Mouse (Mus musculus): Measurements from ENCODE around the gene Btbd9. TPM values are rescaled to one million over a fixed set of nuclear protein-coding genes. Genes with fewer than 3 reads are reported as not detected.

Btbd9 gene
- polyA plus RNA-seq, 1 experiment = 15.3 TPM

GRCm38 (mm10) chr17:30193615-30194014 lies 382.7 kb downstream of the Btbd9 start:
- Histone ChIP-seq H3K79me2 (ENCODE audit: control insufficient read depth, insufficient read depth) (peaks cover 51% of the 10 kb centered on the region), H3K4me3 (ENCODE audit: insufficient read depth, poor library complexity, severe bottlenecking) (no peak overlapping the region), H3K79me3 (ENCODE audit: low read depth) (peaks cover 18% of the 10 kb centered on the region), H3K27me3 (ENCODE audit: control insufficient read depth, insufficient read depth, insufficient read length) (no peaks in the 10 kb centered on the region), H3K36me3 (ENCODE audit: control insufficient read depth, insufficient read depth) (peaks cover 32% of the 10 kb centered on the region), H3ac (ENCODE audit: control insufficient read depth, insufficient read length, low read depth) (no peak overlapping the region)
- TF ChIP-seq MYOD1 (IDR thresholded peaks at IDR 0.05; ENCODE audit: control insufficient read depth, insufficient read length, low read depth) (no peak), MYOG (IDR thresholded peaks at IDR 0.05; ENCODE audit: control insufficient read depth, extremely low read depth, insufficient read length) (no peak), CTCF (IDR thresholded peaks at IDR 0.05; ENCODE audit: control insufficient read depth, insufficient read depth, insufficient read length) (no peak), FOSL1 (IDR thresholded peaks at IDR 0.05; ENCODE audit: insufficient read depth, low read length, poor library complexity, severe bottlenecking) (no peak), MAX (IDR thresholded peaks at IDR 0.05) (no peak), USF1 (IDR thresholded peaks at IDR 0.05; ENCODE audit: low read depth) (no peak), CEBPB (IDR thresholded peaks at IDR 0.05; ENCODE audit: low read depth) (no peak)

DNA sequence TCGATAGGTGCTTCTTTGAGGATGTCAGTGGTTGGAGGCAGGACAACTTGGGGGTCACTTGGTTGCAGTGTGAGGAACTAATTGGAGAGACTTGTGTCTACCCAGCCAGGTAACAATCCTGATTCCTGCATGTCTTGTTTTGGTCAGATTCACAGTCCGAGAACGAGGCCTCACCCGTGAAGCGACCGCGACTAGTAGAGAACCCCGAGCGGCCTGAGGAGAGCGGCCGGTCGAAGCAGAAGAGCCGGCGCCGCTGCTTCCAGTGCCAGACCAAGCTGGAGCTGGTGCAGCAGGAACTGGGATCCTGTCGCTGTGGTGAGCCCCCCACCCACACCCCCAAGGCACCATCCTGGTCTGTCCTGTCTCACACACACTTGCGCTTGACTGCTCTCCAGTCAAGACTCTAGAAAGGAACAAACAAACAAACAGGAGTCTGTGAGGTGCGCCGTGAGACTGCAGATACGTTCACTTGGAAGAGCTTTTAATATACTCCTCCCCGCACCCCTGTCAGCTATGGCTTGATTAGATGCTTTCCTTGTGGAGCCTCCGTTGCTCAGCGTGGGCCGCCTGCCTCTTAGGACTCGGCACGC lies 383.8 kb downstream of the Btbd9 start:
- TF ChIP-seq USF1 (IDR thresholded peaks at IDR 0.05; ENCODE audit: low read depth) = no peak
- Histone ChIP-seq H3K36me3 (ENCODE audit: control insufficient read depth, insufficient read depth) (peaks cover 29% of the 10 kb centered on the region), H3ac (ENCODE audit: control insufficient read depth, insufficient read length, low read depth) (no peak overlapping the region), H3K27me3 (ENCODE audit: control insufficient read depth, insufficient read depth, insufficient read length) (no peaks in the 10 kb centered on the region), H3K79me3 (ENCODE audit: low read depth) (peaks cover 18% of the 10 kb centered on the region), H3K79me2 (ENCODE audit: control insufficient read depth, insufficient read depth) (peaks cover 53% of the 10 kb centered on the region), H3K4me3 (ENCODE audit: insufficient read depth, poor library complexity, severe bottlenecking) (no peak overlapping the region)

DNA sequence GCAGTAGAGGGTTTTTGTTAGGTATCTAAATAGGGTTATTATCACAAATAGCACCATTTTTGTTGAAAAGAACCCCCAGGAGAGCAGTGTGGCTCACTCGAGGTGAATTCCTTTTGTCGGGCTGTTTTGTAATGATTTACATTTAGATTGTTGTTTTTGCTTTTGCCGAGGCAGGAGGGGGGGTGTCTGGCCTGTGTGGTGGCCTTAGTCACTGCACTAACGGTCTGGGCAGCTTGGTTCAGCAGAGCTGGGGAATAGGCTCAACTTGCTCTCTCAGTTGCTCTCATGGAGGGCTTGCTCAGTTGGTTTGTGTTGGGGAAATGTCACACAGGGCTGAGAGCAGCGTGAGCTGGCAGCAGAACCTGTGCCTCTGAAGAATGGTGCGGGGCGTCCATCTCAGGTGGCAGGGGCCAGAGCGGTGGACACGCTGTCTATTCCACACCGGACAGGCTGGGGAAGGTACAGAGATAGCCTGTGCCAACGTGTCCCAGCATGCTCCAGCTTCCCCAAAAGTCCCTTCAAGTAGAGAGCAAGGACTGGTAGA lies 385.1 kb downstream of the Btbd9 start:
- Histone ChIP-seq H3K79me3 (ENCODE audit: low read depth) (peaks cover 19% of the 10 kb centered on the region), H3K79me2 (ENCODE audit: control insufficient read depth, insufficient read depth) (peaks cover 58% of the 10 kb centered on the region), H3K4me3 (ENCODE audit: insufficient read depth, poor library complexity, severe bottlenecking) (no peak overlapping the region), H3ac (ENCODE audit: control insufficient read depth, insufficient read length, low read depth) (no peak overlapping the region), H3K36me3 (ENCODE audit: control insufficient read depth, insufficient read depth) (peaks cover 26% of the 10 kb centered on the region), H3K27me3 (ENCODE audit: control insufficient read depth, insufficient read depth, insufficient read length) (no peaks in the 10 kb centered on the region)
- TF ChIP-seq MYOG (IDR thresholded peaks at IDR 0.05; ENCODE audit: control insufficient read depth, extremely low read depth, insufficient read length) = no peak
- no peak for TF ChIP-seq USF1 (IDR thresholded peaks at IDR 0.05; ENCODE audit: low read depth)
- no peak for TF ChIP-seq FOSL1 (IDR thresholded peaks at IDR 0.05; ENCODE audit: insufficient read depth, low read length, poor library complexity, severe bottlenecking)
- no peak for TF ChIP-seq MAX (IDR thresholded peaks at IDR 0.05)

DNA sequence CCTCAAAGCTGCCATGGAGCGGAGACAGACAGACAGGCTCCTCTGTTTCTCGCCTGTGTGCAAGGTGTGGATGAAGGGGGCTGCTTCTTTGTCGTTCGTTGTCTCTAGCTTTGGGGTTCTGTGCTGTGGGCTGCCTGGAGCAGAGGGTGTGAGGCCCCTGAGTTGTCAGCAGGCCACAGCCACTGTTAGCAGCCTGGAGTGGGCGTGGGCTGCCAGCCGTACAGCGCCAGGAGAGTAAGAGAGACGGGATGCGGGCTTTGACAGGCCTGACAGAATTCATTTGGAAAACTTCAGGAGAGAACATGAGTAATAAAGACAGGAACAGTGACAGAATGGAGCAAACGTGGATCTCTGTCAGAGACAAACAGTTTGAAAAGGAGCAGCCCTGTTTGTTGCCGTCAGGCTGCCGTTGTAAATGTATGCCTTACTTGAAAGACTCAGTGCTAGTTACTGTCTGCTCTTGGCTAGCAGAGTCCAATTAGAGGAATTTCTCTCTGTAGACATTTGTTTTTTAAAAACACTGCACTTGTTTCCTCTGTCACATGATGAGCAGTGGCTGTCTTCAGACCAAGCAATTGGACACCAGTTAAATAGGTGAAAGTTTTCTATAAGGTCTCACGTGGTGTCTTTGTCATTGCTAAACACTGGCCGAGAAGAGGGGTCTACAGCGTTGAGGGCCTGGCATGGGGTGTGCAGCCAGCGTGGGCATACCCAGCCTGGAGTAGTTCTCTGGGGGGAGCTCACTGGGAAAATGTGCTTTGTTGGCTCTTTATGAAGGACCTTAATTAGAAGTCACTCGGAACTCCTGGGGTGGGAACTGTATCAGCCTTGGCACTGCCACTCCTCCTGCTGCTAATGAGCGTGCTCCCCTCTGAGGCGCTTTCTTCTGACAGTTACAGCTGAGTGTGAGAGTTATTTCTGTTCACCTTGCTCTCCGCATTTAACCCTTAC lies 388.0 kb downstream of the Btbd9 start:
- Histone ChIP-seq H3ac (ENCODE audit: control insufficient read depth, insufficient read length, low read depth) (no peak overlapping the region), H3K27me3 (ENCODE audit: control insufficient read depth, insufficient read depth, insufficient read length) (no peaks in the 10 kb centered on the region), H3K36me3 (ENCODE audit: control insufficient read depth, insufficient read depth) (peaks cover 4% of the 10 kb centered on the region), H3K79me3 (ENCODE audit: low read depth) (peaks cover 16% of the 10 kb centered on the region), H3K79me2 (ENCODE audit: control insufficient read depth, insufficient read depth) (peaks cover 71% of the 10 kb centered on the region), H3K4me3 (ENCODE audit: insufficient read depth, poor library complexity, severe bottlenecking) (no peak overlapping the region)
- TF ChIP-seq CEBPB (IDR thresholded peaks at IDR 0.05; ENCODE audit: low read depth) (no peak), CTCF (IDR thresholded peaks at IDR 0.05; ENCODE audit: control insufficient read depth, insufficient read depth, insufficient read length) (no peak), USF1 (IDR thresholded peaks at IDR 0.05; ENCODE audit: low read depth) (no peak), MAX (IDR thresholded peaks at IDR 0.05) (no peak)

DNA sequence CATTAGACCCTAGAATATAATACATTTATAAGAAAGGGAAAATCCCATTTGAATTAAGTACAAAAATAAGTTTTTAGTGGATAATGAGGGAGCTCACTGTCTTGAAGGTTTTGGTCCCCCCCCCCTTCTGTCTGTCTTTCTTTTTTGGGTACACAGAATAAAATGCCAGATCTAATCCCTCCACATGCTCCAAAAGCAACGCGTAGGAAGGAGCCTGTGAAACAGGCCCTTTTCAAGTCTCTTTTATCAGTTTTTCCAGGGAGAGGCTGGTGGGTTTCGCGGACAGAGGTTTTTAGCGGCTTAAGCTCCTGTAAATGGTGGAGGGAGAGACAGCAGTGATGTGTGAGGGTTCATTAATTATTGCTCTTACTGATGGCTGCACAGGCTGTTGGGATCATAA lies 388.7 kb downstream of the Btbd9 start:
- Histone ChIP-seq H3K79me3 (ENCODE audit: low read depth) (peaks cover 20% of the 10 kb centered on the region), H3K79me2 (ENCODE audit: control insufficient read depth, insufficient read depth) (peaks cover 76% of the 10 kb centered on the region), H3ac (ENCODE audit: control insufficient read depth, insufficient read length, low read depth) (no peak overlapping the region), H3K4me3 (ENCODE audit: insufficient read depth, poor library complexity, severe bottlenecking) (no peak overlapping the region), H3K27me3 (ENCODE audit: control insufficient read depth, insufficient read depth, insufficient read length) (no peaks in the 10 kb centered on the region), H3K36me3 (ENCODE audit: control insufficient read depth, insufficient read depth) (no peaks in the 10 kb centered on the region)
- TF ChIP-seq FOSL1 (IDR thresholded peaks at IDR 0.05; ENCODE audit: insufficient read depth, low read length, poor library complexity, severe bottlenecking) (no peak), MYOG (IDR thresholded peaks at IDR 0.05; ENCODE audit: control insufficient read depth, extremely low read depth, insufficient read length) (no peak), CTCF (IDR thresholded peaks at IDR 0.05; ENCODE audit: control insufficient read depth, insufficient read depth, insufficient read length) (no peak), USF1 (IDR thresholded peaks at IDR 0.05; ENCODE audit: low read depth) (no peak), MAX (IDR thresholded peaks at IDR 0.05) (no peak), MYOD1 (IDR thresholded peaks at IDR 0.05; ENCODE audit: control insufficient read depth, insufficient read length, low read depth) (no peak), CEBPB (IDR thresholded peaks at IDR 0.05; ENCODE audit: low read depth) (no peak)

DNA sequence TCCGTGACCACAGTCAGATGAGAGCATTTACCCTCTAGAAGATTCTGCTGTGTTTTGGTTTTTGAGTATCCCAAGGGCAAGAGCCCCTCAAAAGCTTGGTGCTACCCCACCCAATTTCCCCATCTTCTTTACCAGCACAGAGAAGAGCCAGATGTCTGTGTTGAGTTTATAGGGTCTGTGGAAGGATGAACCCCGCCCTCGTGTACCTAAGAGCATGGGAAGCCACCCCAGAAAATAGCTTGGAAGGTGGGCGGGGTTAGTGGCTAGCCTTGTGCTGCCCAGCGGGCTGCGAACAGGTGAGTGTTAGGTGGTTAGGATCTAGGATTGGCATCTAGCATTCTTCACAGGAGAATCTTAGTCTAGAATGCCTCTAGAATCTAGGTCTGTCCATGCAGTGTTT lies 389.1 kb downstream of the Btbd9 start:
- no peaks in the 10 kb centered on the region for H3K27me3 ChIP-seq (ENCODE audit: control insufficient read depth, insufficient read depth, insufficient read length)
- no peak overlapping the region for H3K4me3 ChIP-seq (ENCODE audit: insufficient read depth, poor library complexity, severe bottlenecking)
- peaks cover 80% of the 10 kb centered on the region for H3K79me2 ChIP-seq (ENCODE audit: control insufficient read depth, insufficient read depth)
- no peaks in the 10 kb centered on the region for H3K36me3 ChIP-seq (ENCODE audit: control insufficient read depth, insufficient read depth)
- TF ChIP-seq CTCF (IDR thresholded peaks at IDR 0.05; ENCODE audit: control insufficient read depth, insufficient read depth, insufficient read length) (no peak), MAX (IDR thresholded peaks at IDR 0.05) (no peak), CEBPB (IDR thresholded peaks at IDR 0.05; ENCODE audit: low read depth) (no peak), USF1 (IDR thresholded peaks at IDR 0.05; ENCODE audit: low read depth) (no peak), MYOD1 (IDR thresholded peaks at IDR 0.05; ENCODE audit: control insufficient read depth, insufficient read length, low read depth) (no peak), FOSL1 (IDR thresholded peaks at IDR 0.05; ENCODE audit: insufficient read depth, low read length, poor library complexity, severe bottlenecking) (no peak), MYOG (IDR thresholded peaks at IDR 0.05; ENCODE audit: control insufficient read depth, extremely low read depth, insufficient read length) (no peak)
- no peak overlapping the region for H3ac ChIP-seq (ENCODE audit: control insufficient read depth, insufficient read length, low read depth)
- H3K79me3 ChIP-seq (ENCODE audit: low read depth) = peaks cover 22% of the 10 kb centered on the region

Measured in C2C12 (cell line).